Mouse (Mus musculus) retina, postnatal 1 day (tissue): ENCODE results near the gene Nell2.
"Not testable (repeated sequence)": the region's sequence is repeated elsewhere in the genome, so short reads cannot be mapped to it uniquely, and the experiment has no call there.

Experiments used
- DNase-seq: peaks from one replicate; pipeline ENCODE4 v3.0.0-alpha.2; 2012

Gene Nell2

DNA sequence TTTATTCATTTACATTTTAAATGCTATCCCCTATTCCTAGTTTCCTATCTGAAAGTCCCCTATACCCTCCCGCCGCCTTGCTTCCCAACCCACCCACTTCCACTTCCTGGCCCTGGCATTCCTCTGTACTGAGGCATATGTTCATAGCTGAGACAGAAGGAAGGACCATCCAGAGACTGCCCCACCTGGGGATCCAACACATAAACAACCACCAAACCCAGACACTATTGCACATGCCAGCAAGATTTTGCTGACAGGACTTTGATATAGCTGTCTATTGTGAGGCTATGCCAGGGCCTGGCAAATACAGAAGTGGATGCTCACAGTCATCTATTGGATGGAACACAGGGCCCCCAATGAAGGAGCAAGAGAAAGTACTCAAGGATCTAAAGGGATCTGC, 291.3 kb downstream of the Nell2 start:
- not testable (repeated sequence) for DNase-seq

DNA sequence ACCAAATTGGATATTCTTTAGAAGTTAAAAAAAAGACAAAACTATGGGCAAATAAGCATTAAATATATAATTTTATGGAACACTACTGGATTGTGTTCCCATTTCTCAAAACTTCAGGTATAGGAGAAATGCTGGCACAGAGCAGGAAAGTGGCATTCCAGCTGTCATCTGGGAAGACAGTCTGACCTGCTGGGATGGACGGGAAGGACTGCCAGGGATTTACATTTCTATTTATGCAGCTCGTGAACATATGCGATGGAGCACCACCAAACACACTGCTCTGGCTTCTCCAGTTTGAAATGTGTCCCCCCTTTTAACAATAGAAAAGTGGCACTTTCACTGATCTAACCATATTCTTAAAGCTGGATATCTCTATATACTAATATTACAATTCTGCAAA, 291.9 kb downstream of the Nell2 start:
- DNase-seq: no peak

DNA sequence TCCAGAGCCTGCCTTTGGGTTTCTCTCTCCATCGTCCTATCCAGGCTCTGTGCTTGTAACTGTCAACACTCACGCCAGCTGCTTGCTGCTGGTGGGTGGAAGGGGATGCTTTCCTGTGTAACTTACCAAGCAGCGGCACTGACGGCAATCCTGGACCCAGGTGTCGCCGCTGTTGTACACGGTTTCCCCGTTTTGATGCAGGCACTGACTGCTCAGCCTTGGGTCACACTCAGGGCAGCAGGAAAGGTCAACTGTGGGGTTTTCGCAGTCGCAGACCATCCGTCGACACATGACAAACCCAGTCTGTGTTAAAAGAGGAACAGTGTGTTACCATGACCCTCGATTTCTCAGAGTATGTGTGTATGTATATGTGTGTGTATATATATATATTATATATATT, 297.2 kb downstream of the Nell2 start:
- DNase-seq: no peak

- DNase-seq: no peak
Measured at GRCm38 (mm10) chr15:95216640-95217365, 311.6 kb downstream of the Nell2 start.

DNA sequence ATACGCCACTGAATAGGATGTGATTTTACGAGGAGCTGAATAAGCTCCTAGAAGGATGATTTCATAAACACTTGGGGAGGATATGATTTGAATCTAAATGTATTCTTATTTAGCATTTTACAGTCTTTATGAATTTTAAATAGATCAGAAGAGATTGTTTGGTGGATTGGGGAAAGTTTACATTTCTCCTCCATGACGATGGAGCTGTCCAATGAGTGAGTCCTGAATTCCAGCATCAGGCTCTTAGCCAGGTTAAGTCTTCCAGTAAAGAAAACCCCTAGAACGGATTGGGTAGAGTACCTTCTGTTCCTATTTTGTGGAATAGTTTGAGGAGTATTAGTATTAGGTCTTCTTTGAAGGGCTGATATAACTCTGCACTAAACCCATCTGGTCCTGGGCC, 317.8 kb downstream of the Nell2 start:
- no peak for DNase-seq

DNA sequence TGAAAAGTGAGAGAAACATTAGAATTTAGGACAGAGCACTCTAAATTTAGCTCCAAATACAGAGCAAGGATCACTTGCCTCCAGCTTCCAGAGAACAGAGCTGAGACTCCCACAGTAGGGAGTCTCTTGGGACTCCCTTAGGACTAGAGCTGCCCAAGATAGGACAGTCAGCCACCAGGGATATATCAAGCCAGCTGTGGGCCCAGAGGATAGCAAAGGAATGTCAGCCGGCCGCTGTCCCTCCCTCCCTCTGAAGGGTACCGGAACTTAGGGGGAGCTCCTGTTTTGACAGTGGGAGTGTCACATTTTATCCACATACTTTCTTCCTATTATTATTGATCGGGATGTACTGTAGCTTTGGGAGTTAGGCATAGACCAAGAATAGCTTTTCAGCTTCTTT, 319.2 kb downstream of the Nell2 start:
- DNase-seq: no peak

GRCm38 (mm10) chr15:95193661-95194280, 334.6 kb downstream of the Nell2 start:
- DNase-seq: no peak

DNA sequence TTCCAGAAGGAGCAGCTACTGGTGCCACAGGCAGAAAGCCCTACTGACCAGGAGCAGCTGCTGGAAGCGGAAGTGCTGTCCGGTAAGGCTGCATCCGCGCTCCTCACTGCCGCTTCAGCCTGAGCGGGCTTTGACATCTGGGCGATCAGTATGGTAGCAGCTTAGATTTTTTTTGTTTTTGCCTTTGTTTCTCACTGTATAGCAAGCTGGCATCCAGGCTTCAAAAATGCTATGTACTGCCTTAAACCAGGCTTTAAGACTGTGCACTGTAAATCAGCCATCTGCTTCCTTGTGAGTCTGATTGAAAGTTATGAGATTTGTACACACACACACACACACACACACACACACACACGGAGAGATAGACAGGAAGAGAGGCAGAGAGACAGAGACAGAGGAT, 335.4 kb downstream of the Nell2 start:
- no peak for DNase-seq

DNA sequence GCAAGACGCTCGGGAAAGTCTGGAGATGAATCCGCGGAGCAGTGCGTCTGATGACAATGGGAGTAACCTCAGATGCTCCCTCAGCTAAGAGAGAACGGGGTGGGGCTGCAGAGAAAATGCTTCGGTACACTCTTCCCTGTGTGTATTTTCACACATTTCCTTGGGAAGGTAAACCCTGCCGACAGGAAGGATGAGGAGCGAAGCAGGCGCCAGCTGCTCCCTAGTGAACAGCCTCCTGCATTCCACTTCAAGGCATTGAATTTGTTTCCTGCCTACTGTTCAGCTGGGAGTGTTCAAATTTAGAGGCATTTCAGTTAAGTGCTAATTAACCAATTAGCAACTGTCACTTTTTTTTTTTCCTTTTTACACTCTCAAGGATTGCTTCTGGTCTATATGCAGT, 342.1 kb downstream of the Nell2 start:
- no peak for DNase-seq

- DNase-seq: peak; percentile 39
Measured at GRCm38 (mm10) chr15:95185419-95185818, 342.9 kb downstream of the Nell2 start.

GRCm38 (mm10) chr15:95183450-95183849, 344.9 kb downstream of the Nell2 start:
- no peak for DNase-seq

GRCm38 (mm10) chr15:95156828-95157227, 371.5 kb downstream of the Nell2 start:
- DNase-seq: no peak

DNA sequence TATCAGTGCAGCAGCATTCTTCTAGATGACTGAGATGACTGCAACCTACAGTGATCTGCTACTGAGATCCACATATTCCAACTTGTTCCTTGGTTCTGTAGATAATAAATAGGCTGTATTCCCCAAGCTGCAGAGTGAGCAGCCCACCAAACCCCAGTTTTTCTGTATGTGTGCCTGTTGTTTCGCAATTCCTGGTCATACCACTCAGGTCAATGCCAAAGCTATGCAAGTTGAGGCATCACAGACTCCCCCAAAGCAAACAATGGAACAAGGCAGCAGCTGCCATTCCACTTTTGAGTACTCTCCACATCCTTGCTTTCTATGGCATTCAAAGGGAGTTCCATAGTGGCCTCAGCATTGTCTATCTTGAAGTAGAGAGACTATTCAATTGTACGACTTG, 383.2 kb downstream of the Nell2 start:
- no peak for DNase-seq

DNA sequence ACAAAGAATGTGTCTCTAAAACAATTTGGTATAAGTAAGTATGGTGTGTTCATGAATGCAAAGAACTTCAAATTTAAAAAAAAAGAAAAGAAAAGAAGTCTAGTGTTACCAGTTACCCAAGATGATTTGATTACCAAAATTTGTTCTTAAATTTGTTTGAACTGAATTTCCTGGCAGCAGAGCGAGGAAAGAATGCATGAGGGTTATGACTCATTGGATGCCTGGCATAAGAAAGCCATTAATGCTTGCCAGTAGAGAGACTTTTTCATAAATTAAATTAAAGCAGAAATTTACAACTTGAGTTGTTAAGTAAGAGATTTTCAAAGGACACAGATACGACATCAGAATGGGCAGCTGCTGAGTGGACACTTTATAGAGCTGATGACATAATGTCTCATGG, 384.2 kb downstream of the Nell2 start:
- DNase-seq: no peak

DNA sequence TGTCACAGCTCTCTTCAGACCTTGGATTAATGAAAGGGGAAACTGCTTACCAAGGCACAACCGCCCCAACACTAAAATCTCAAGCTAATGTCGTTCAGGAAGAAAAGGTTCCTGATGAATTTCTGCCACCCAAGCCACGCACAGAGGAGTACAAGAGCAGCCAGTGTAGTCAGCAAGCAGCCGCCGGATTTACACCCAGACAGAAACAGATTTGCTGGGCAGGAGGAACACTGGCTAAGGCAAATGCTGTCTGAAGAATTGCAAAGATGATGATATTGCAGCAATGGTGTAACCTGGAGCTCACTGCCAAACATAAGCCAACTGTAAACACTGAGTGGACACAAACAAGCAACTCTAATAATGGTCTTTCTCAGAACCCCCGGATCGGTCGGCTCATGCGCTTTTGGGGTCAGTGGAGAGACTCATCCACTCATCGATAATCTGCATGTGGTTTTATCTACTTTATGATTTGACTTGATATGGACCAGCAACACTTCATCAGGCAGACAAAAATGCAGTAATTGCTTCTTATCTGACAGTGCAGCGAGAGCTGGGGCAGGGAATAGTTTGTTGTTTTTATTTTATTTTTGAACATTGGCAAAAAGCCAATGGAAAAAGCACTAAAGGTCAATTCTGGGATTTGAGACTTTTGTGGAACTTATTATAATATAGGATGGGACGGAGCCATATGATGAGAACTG, 389.5 kb downstream of the Nell2 start:
- DNase-seq: no peak

GRCm38 (mm10) chr15:95137018-95137810, 391.1 kb downstream of the Nell2 start:
- DNase-seq: no peak

GRCm38 (mm10) chr15:95135926-95136609, 392.3 kb downstream of the Nell2 start:
- DNase-seq: no peak

GRCm38 (mm10) chr15:95131401-95131800, 397.0 kb downstream of the Nell2 start:
- DNase-seq: no peak

DNA sequence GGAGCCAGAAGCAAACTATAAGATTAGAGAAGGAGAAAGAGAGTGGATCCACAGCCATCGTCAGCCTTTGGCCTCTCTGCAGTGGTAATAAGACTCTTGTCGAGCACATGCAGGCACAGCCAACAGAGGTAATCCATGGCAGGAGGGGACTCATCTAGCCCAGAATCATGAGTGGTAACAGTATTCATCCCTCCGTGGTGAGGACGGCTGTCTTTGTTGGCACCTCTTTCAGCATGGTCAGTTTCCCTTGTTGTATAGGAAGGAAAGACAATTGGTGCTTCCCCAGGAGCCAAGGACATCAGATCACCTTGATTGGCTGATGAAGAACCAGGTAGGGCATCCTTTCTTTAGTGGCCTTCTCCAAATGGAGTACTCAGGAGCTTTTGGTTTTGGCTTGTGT, 419.7 kb downstream of the Nell2 start:
- no peak for DNase-seq

- DNase-seq: peak; percentile 69
Measured at GRCm38 (mm10) chr15:95107246-95107809, 421.0 kb downstream of the Nell2 start.

GRCm38 (mm10) chr15:95101522-95101921, 426.8 kb downstream of the Nell2 start:
- DNase-seq: no peak

- no peak for DNase-seq
Measured at GRCm38 (mm10) chr15:95100133-95100532, 428.2 kb downstream of the Nell2 start.
